Mouse (Mus musculus) liver, embryonic 14.5 days (tissue): ENCODE measurements around the gene Cop1. TPM values are rescaled to one million over a fixed set of nuclear protein-coding genes. Genes with fewer than 3 reads are reported as not detected.

ENCODE experiments used
- ATAC-seq: fragments of 200-750 bp; cut with Nextera tagmentation; 2 replicates; pipeline ENCODE4 v1.8.0; 2017; ENCODE audit warnings: moderate number of reproducible peaks, mild to moderate bottlenecking, moderate library complexity; ENCODE audit not compliant: insufficient read depth
- DNase-seq, 3 experiments: peaks; one replicate each; pipeline ENCODE4 v3.0.0-alpha.2; 2012 to 2013; ENCODE audit warnings: low read depth in 3 of 3, low spot score in 3 of 3
- H3K27ac ChIP-seq: fragments of 300-500 bp; sonication (generic); 2 replicates; pipeline ENCODE4 v1.5.1; 2014; ENCODE audit warnings: moderate library complexity, mild to moderate bottlenecking, control low read depth, inconsistent platforms
- H3K27me3 ChIP-seq: fragments of 300-500 bp; sonication (generic); 2 replicates; pipeline ENCODE4 v1.6.1; 2014; ENCODE audit warnings: mild to moderate bottlenecking, low read length, moderate library complexity; ENCODE audit not compliant: control insufficient read depth, insufficient read depth
- H3K36me3 ChIP-seq: fragments of 300-500 bp; sonication (generic); replicated peaks from 2 replicates; pipeline ENCODE4 v1.6.1; 2014; ENCODE audit warnings: low read depth; ENCODE audit not compliant: control insufficient read depth, insufficient read depth
- H3K4me1 ChIP-seq, 2 experiments: fragments of 200-500 bp in 1 of 2; fragments of 300-500 bp in 1 of 2; sonication (generic) in 1 of 2; replicated peaks; 2 replicates each; pipeline ENCODE4 v1.6.1; 2012 to 2014; ENCODE audit warnings: antibody characterized with exemption in 1 of 2, inconsistent platforms in 1 of 2, low read length in 1 of 2; ENCODE audit not compliant: control insufficient read depth in 2 of 2, insufficient read depth in 2 of 2
- H3K4me2 ChIP-seq: fragments of 300-500 bp; sonication (generic); 2 replicates; pipeline ENCODE4 v1.6.1; 2014; ENCODE audit warnings: low read depth, mild to moderate bottlenecking, control low read depth, moderate library complexity
- H3K4me3 ChIP-seq, 2 experiments: fragments of 200-500 bp in 1 of 2; fragments of 300-500 bp in 1 of 2; sonication (generic) in 1 of 2; 2 replicates each; pipeline ENCODE4 v1.5.1; 2012 to 2014; ENCODE audit warnings: low read depth in 2 of 2, low read length in 2 of 2, mild to moderate bottlenecking in 2 of 2, control low read depth in 1 of 2, inconsistent platforms in 1 of 2, moderate library complexity in 1 of 2; ENCODE audit not compliant: insufficient read depth in 1 of 2
- H3K9ac ChIP-seq: fragments of 300-500 bp; sonication (generic); replicated peaks from 2 replicates; pipeline ENCODE4 v1.6.1; 2014; ENCODE audit warnings: mild to moderate bottlenecking, control low read depth, moderate library complexity
- H3K9me3 ChIP-seq: fragments of 300-500 bp; sonication (generic); 2 replicates; pipeline ENCODE4 v1.6.1; 2016; ENCODE audit warnings: low read length, mixed read lengths; ENCODE audit not compliant: control insufficient read depth
- CTCF ChIP-seq: IDR thresholded peaks from 2 replicates; pipeline ENCODE4 v1.5.1; 2016; ENCODE audit warnings: antibody characterized with exemption, low read depth, control low read depth
- EP300 ChIP-seq: IDR thresholded peaks from 2 replicates; pipeline ENCODE4 v1.6.1; 2016; ENCODE audit warnings: antibody characterized with exemption, low read depth
- WGBS: fragments of 180-500 bp; shearing (Covaris S2); extraction: QIAGEN DNeasy Blood & Tissue Kit; methylation state at CpG from one replicate; pipeline ENCODE4 v1.1.7; 2014; ENCODE audit not compliant: insufficient replicate concordance; 5-methylcytosine and 5-hydroxymethylcytosine counted together
- polyA plus RNA-seq, 2 experiments: library from polyadenylated mRNA; depleted of rRNA in 1 of 2; stranded (reverse) in 1 of 2; unstranded in 1 of 2; fragments of >200 nt; fragmentation: Nextera tagmentation in 1 of 2; extraction: Ambion mirVana in 1 of 2; gene quantifications; 2 replicates each; pipeline versions ENCODE4 v1.2.1 to v1.2.3; 2012 to 2014

Gene Cop1
- polyA plus RNA-seq, 2 experiments = 37.4 to 54.3 TPM

DNA sequence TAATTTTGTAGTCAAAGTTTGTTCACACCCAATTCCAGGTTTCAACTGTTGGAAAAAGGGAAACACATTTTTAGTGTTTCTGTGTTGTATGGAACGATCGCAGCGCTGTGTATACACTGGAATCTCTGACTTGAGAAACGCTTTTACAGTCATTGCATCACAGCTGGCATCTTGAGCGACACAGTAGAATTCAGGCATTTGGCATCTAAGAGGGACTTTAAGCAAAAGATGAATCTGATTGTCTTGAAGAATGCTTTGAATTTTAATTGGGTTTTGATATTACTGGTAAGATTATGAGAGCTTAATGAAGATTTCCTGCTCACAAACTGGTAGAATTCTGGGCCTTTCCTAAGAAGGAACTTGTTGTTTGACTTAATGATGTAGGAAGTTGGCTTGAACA lies 1.3 kb downstream of the Cop1 start:
- peak overlapping the region; percentile 46 for H3K27ac ChIP-seq
- peak overlapping the region; percentile 65 to 97 for H3K4me3 ChIP-seq
- peaks cover 5% of the 10 kb centered on the region for H3K36me3 ChIP-seq
- WGBS = 16% methylated on average over 5 of the region's 5 CpGs
- no peak for DNase-seq
- TF ChIP-seq CTCF (no peak), EP300 (no peak)
- ATAC-seq = no peak
- peak overlapping the region; percentile 78 for H3K9ac ChIP-seq
- peak overlapping the region; percentile 86 for H3K4me2 ChIP-seq
- no peaks in the 10 kb centered on the region for H3K27me3 ChIP-seq
- no peaks in the 10 kb centered on the region for H3K9me3 ChIP-seq
- peaks cover 28 to 42% of the 10 kb centered on the region in 2 experiments for H3K4me1 ChIP-seq

DNA sequence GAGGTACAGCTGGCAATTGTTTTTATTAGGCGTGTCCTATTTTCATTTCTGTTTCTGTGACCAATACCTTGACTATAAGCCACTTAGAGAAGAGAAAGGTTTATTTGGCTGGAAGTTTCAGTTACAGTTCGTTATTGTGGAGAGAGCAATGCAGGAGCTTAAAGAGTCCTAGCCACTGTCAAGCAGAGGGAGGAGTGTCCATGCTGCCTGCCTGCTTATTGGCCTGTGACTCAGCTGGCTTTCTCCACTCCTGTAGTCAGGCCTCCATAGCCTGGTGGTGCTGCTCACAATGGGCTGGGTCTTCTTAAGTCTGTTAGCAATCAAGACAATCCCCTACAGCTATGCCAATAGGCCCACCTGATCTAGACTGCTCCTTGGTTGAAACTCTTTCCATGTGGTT lies 2.4 kb downstream of the Cop1 start:
- Histone ChIP-seq H3K4me3 (peak overlapping the region; percentile 3 to 65), H3K27ac (peak overlapping the region; percentile 69)

DNA sequence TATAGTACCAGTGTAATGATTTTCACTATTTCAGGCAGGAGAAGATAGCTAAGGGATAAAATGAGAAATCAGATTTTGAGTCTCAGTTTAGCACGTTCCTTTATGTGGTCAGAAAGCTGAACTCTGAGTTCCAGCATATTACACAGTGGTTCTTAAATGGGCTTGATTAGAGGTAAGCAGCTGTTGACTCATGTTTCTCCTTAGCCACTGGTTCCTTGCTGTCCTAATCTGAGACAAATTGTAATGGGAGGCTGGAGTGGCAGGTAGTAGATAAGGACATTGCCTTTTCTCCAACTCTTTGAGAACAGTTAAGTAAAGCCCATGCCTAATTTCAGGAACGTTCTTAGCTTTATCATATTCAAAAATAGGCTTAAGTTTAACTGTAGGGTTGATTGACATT lies 3.6 kb downstream of the Cop1 start:
- Histone ChIP-seq H3K4me3 (peak overlapping the region in 1 of 2 experiments; percentile 65; a peak in 3 of 4 replicates), H3K9me3 (no peaks in the 10 kb centered on the region), H3K36me3 (peaks cover 14% of the 10 kb centered on the region), H3K27ac (peak overlapping the region; percentile 87), H3K27me3 (no peaks in the 10 kb centered on the region), H3K4me1 (peaks cover 32 to 47% of the 10 kb centered on the region in 2 experiments), H3K9ac (peak overlapping the region; percentile 48), H3K4me2 (peak overlapping the region; percentile 86)
- WGBS = 12% methylated on average over 2 of the region's 2 CpGs
- DNase-seq (peak; percentile 60 to 70 (median 70)), ATAC-seq (peak; percentile 10; the same call in 1 of the 2 replicates)
- TF ChIP-seq EP300 (peak; percentile 89), CTCF (no peak)

More for the DNA sequence above, 2.4 kb downstream of the Cop1 start:
- H3K9me3 ChIP-seq = no peaks in the 10 kb centered on the region
- TF ChIP-seq CTCF = no peak
- no peak for TF ChIP-seq EP300
- DNase-seq (peak; percentile 63 to 67 (median 65)), ATAC-seq (peak; percentile 53)
- peak overlapping the region; percentile 78 for H3K9ac ChIP-seq
- peak overlapping the region; percentile 86 for H3K4me2 ChIP-seq
- no peaks in the 10 kb centered on the region for H3K27me3 ChIP-seq
- peaks cover 34 to 49% of the 10 kb centered on the region in 2 experiments for H3K4me1 ChIP-seq
- H3K36me3 ChIP-seq = peaks cover 5% of the 10 kb centered on the region
- 23% methylated on average over 2 of the region's 2 CpGs for WGBS

DNA sequence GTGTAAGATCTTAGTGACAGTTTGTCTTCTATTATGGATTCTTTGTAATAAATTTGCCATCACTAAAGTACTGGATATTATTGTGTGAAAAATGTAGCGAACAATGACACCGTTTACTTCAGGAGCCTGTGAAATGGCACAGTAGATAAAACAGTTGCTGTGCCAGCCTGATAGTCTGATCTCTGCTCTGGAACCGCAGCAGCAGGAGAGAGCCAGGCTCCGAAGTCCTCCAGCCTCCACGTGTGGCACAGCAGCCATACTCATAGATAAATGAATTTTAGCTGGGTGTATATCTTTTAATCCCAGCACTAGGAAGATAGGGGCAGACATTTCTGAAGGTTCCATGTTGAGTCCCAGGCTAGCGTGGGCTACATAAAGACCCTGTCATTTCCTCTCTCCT lies 6.0 kb downstream of the Cop1 start:
- Histone ChIP-seq H3K27me3 (no peaks in the 10 kb centered on the region), H3K4me3 (peak overlapping the region; percentile 28 to 46; a peak in 3 of 4 replicates), H3K9ac (peak overlapping the region; percentile 66), H3K36me3 (peaks cover 18% of the 10 kb centered on the region), H3K27ac (peak overlapping the region; percentile 96), H3K4me2 (peak overlapping the region; percentile 86), H3K9me3 (no peaks in the 10 kb centered on the region), H3K4me1 (peaks cover 30 to 42% of the 10 kb centered on the region in 2 experiments)
- no peak for TF ChIP-seq CTCF
- TF ChIP-seq EP300 = peak; percentile 96
- 22% methylated on average over 6 of the region's 6 CpGs for WGBS
- ATAC-seq = peak; percentile 86
- DNase-seq = peak; percentile 71 to 80 (median 79)

DNA sequence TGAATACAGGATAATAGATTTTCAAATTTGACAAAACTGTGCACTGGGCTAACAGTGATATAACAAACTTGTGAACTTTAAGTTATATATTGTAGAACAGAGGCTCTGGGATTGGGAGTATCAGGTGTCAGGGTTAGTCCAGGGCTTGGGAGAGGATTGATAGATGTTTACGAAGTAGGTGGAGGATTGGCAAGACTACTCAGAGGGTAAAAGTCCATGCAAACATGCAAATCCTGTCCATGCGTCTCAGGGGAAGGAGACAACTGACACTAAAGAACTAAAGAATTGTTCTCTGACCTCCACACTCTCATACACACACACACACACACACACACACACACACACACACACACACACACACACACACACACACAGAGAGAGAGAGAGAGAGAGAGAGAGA lies 18.2 kb downstream of the Cop1 start:
- TF ChIP-seq EP300 (no peak), CTCF (no peak)
- Histone ChIP-seq H3K9ac (no peak overlapping the region), H3K4me2 (no peak overlapping the region), H3K4me1 (no peaks in the 10 kb centered on the region), H3K4me3 (no peak overlapping the region), H3K27ac (no peak overlapping the region), H3K36me3 (peaks cover 39% of the 10 kb centered on the region), H3K9me3 (no peaks in the 10 kb centered on the region), H3K27me3 (no peaks in the 10 kb centered on the region)
- DNase-seq = no peak
- ATAC-seq = no peak
- WGBS = 79% methylated on average over 2 of the region's 2 CpGs
